Mouse (Mus musculus): ENCODE measurements around the gene Vinac1. TPM values are rescaled to one million over a fixed set of nuclear protein-coding genes. Genes with fewer than 3 reads are reported as not detected.

The Vinac1 gene
- 0.12 TPM for total RNA-seq (2023)

DNA sequence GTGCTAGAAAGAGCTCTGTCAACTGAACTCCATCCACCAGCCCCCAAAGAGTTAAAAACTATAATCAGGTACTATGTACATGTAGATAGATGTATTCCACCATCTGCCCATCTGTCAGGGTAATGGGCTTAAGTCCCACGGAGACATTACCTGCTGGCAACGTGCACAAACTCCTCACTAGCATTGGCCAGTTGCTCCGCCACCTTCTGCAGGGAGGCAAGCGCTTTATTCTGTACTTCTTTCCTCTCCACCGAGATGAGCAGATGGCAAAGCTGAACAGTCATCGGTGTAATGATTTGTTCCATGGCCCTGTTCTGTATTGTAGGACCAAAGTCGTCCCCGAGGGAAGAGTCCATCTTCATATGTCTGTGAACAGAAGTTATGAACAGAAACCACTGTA is at the start of gene Vinac1:
Gene Vinac1, minus strand, starts transcription at position 362 of the 400 bp plus-strand sequence.

GRCm38 (mm10) chr2:129065437-129066282 is 17.7 kb upstream of the Vinac1 start, which contains the start of gene Ttl:
Gene Ttl (plus strand): TSS chr2:129065942.

Other genes starting within 250 kb of the Vinac1 start
- 53.5 TPM for gene Tmem87b, start 230.1 kb downstream of the Vinac1 start, total RNA-seq (2023)
- gene Fbln7, start 185.2 kb downstream of the Vinac1 start, total RNA-seq (2023): not detected
- gene Zc3h8, start 104.1 kb downstream of the Vinac1 start, total RNA-seq (2023): 5.5 TPM
- 12.4 TPM for gene Zc3h6, start 80.8 kb downstream of the Vinac1 start, total RNA-seq (2023)
- gene Gm10762, start 80.4 kb downstream of the Vinac1 start, total RNA-seq (2023): 5.6 TPM
- 8.8 TPM for gene Ttl, start 17.8 kb upstream of the Vinac1 start, total RNA-seq (2023)
- gene Polr1b, start 52.8 kb upstream of the Vinac1 start, total RNA-seq (2023): 45.2 TPM
- 11.7 TPM for gene Chchd5, start 81.5 kb upstream of the Vinac1 start, total RNA-seq (2023)
- 278 TPM for gene Slc20a1, start 150.6 kb upstream of the Vinac1 start, total RNA-seq (2023)
- 0.76 TPM for gene Ckap2l, start 249.0 kb upstream of the Vinac1 start, total RNA-seq (2023)

Measured in CD4-positive naive resting alpha-beta T cell, adult 76 days (primary cell).